Mouse (Mus musculus) thymus, adult 2 months (tissue): ENCODE results near the gene Donson. TPM values are rescaled to one million over a fixed set of nuclear protein-coding genes. Genes with fewer than 3 reads are reported as not detected.

Experiments used
- DNase-seq: peaks from one replicate; pipeline ENCODE4 v3.0.0; 2021
- H3K27ac ChIP-seq: fragments of 200-500 bp; 2 replicates; pipeline ENCODE4 v1.5.1; 2012; ENCODE audit warnings: low read length, control low read depth; ENCODE audit not compliant: control insufficient read depth, insufficient read depth
- H3K27me3 ChIP-seq: fragments of 200-500 bp; 2 replicates; pipeline ENCODE4 v1.6.1; 2012; ENCODE audit warnings: mild to moderate bottlenecking, low read length, moderate library complexity, mixed read lengths; ENCODE audit not compliant: control insufficient read depth, insufficient read depth
- H3K36me3 ChIP-seq: fragments of 200-500 bp; 2 replicates; pipeline ENCODE4 v1.6.1; 2012; ENCODE audit warnings: mild to moderate bottlenecking, low read length, moderate library complexity; ENCODE audit not compliant: control insufficient read depth, insufficient read depth
- H3K4me1 ChIP-seq: fragments of 200-500 bp; replicated peaks from 2 replicates; pipeline ENCODE4 v1.6.1; 2012; ENCODE audit warnings: low read length; ENCODE audit not compliant: control insufficient read depth, insufficient read depth
- H3K4me3 ChIP-seq: fragments of 200-500 bp; 2 replicates; pipeline ENCODE4 v1.5.1; 2012; ENCODE audit warnings: mild to moderate bottlenecking, low read length, control low read depth, moderate library complexity; ENCODE audit not compliant: control insufficient read depth, insufficient read depth
- CTCF ChIP-seq: fragments of 200-500 bp; IDR thresholded peaks from 2 replicates; pipeline ENCODE4 v1.5.1; 2012; ENCODE audit warnings: mild to moderate bottlenecking, control low read depth, low read length, moderate library complexity, borderline replicate concordance; ENCODE audit not compliant: control insufficient read depth, poor library complexity, insufficient read depth; ENCODE audit errors: extremely low read depth
- POLR2A ChIP-seq: fragments of 200-500 bp; IDR thresholded peaks from 2 replicates; pipeline ENCODE4 v1.6.1; 2012; ENCODE audit warnings: mild to moderate bottlenecking, low read length, control low read depth, moderate library complexity; ENCODE audit not compliant: control insufficient read depth, poor library complexity, insufficient read depth; ENCODE audit errors: extremely low read depth
- WGBS: fragments of 180-500 bp; shearing (Covaris S2); methylation state at CpG from one replicate; pipeline ENCODE4 v1.1.7; 2018; 5-methylcytosine and 5-hydroxymethylcytosine counted together
- polyA plus RNA-seq: library from polyadenylated mRNA; depleted of rRNA; stranded (reverse); fragments of >200 nt; gene quantifications from 2 replicates; pipeline ENCODE4 v1.2.3, GENCODE M21; 2012

Donson gene
- polyA plus RNA-seq, 1 experiment: 19.5 TPM

- Histone ChIP-seq H3K4me3 (no peak overlapping the region), H3K4me1 (no peaks in the 10 kb centered on the region), H3K36me3 (peaks cover 88% of the 10 kb centered on the region), H3K27me3 (no peaks in the 10 kb centered on the region), H3K27ac (no peak overlapping the region)
- 99% methylated on average over 17 of the region's 17 CpGs for WGBS
- TF ChIP-seq CTCF (no peak), POLR2A (no peak)
- no peak for DNase-seq
Measured at GRCm38 (mm10) chr16:91657285-91657684, 31.3 kb downstream of the Donson start.

GRCm38 (mm10) chr16:91655285-91655684, 33.3 kb downstream of the Donson start:
- WGBS: 97% methylated on average over 9 of the region's 9 CpGs
- Histone ChIP-seq H3K27me3 (no peaks in the 10 kb centered on the region), H3K4me3 (no peak overlapping the region), H3K4me1 (no peaks in the 10 kb centered on the region; the same call in 1 of the 2 replicates), H3K36me3 (peaks cover 80% of the 10 kb centered on the region), H3K27ac (no peak overlapping the region)
- no peak for DNase-seq
- TF ChIP-seq CTCF: no peak
- no peak for TF ChIP-seq POLR2A

GRCm38 (mm10) chr16:91652191-91652590, 36.4 kb downstream of the Donson start:
- no peak for DNase-seq
- no peaks in the 10 kb centered on the region for H3K27me3 ChIP-seq
- 100% methylated on average over 3 of the region's 3 CpGs for WGBS
- H3K36me3 ChIP-seq: peaks cover 49% of the 10 kb centered on the region
- H3K4me3 ChIP-seq: no peak overlapping the region
- peaks cover 2% of the 10 kb centered on the region for H3K4me1 ChIP-seq
- TF ChIP-seq POLR2A: no peak
- TF ChIP-seq CTCF: no peak
- no peak overlapping the region for H3K27ac ChIP-seq

GRCm38 (mm10) chr16:91649781-91650180, 38.8 kb downstream of the Donson start:
- Histone ChIP-seq H3K4me1 (peaks cover 2% of the 10 kb centered on the region), H3K27ac (no peak overlapping the region), H3K4me3 (no peak overlapping the region), H3K36me3 (peaks cover 25% of the 10 kb centered on the region), H3K27me3 (no peaks in the 10 kb centered on the region)
- TF ChIP-seq CTCF: no peak
- no peak for TF ChIP-seq POLR2A
- DNase-seq: no peak

GRCm38 (mm10) chr16:91649246-91649645, 39.3 kb downstream of the Donson start:
- no peak for TF ChIP-seq POLR2A
- no peak for TF ChIP-seq CTCF
- WGBS: 48% methylated on average over 3 of the region's 3 CpGs

DNA sequence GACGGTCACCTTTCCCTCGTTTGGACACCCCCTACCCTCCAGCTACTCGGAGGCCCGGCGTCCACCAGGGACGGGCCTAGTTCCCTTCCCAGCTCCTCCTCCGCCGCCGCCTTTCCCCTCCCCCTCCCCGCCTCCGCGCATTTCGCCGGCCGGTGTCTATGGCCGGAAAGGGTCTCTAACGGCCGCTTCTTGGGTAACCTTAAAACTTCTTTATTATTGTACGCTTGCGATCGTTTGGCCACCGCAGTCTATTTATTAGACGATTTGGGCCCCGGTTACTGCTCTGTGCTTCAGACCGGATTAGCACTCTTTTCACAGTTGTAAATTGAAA, 40.4 kb downstream of the Donson start:
- H3K4me3 ChIP-seq: peak overlapping the region; percentile 63
- H3K4me1 ChIP-seq: peaks cover 2% of the 10 kb centered on the region
- WGBS: under 1% methylated on average over 25 of the region's 25 CpGs
- peak overlapping the region; percentile 82; the same call in 1 of the 2 replicates for H3K27ac ChIP-seq
- peaks cover 14% of the 10 kb centered on the region for H3K36me3 ChIP-seq
- H3K27me3 ChIP-seq: no peaks in the 10 kb centered on the region
- DNase-seq: peak; percentile 79
- TF ChIP-seq POLR2A: no peak
- no peak for TF ChIP-seq CTCF

More at GRCm38 (mm10) chr16:91649246-91649645, 39.3 kb downstream of the Donson start:
- no peak for DNase-seq
- Histone ChIP-seq H3K36me3 (peaks cover 19% of the 10 kb centered on the region), H3K27ac (no peak overlapping the region), H3K4me1 (peaks cover 2% of the 10 kb centered on the region), H3K27me3 (no peaks in the 10 kb centered on the region), H3K4me3 (no peak overlapping the region)

- TF ChIP-seq CTCF (0 out of 2 replicates have a peak, but pooled peaks have one; percentile 37), POLR2A (peak; percentile 96)
- peaks cover 13% of the 10 kb centered on the region for H3K36me3 ChIP-seq
- no peaks in the 10 kb centered on the region for H3K27me3 ChIP-seq
- under 1% methylated on average over 69 of the region's 70 CpGs for WGBS
- H3K4me1 ChIP-seq: peaks cover 2% of the 10 kb centered on the region
- peak; percentile 95 for DNase-seq
- H3K27ac ChIP-seq: peak within 1 kb of the TSS; percentile 87
- peak within 1 kb of the TSS; percentile 72 for H3K4me3 ChIP-seq
Measured at GRCm38 (mm10) chr16:91647461-91648219, 40.9 kb downstream of the Donson start, which contains the start of gene Son. Gene Son, plus strand, starts transcription at chr16:91647506.
